Mouse (Mus musculus): ENCODE measurements around the gene Cpxm2.

DNA sequence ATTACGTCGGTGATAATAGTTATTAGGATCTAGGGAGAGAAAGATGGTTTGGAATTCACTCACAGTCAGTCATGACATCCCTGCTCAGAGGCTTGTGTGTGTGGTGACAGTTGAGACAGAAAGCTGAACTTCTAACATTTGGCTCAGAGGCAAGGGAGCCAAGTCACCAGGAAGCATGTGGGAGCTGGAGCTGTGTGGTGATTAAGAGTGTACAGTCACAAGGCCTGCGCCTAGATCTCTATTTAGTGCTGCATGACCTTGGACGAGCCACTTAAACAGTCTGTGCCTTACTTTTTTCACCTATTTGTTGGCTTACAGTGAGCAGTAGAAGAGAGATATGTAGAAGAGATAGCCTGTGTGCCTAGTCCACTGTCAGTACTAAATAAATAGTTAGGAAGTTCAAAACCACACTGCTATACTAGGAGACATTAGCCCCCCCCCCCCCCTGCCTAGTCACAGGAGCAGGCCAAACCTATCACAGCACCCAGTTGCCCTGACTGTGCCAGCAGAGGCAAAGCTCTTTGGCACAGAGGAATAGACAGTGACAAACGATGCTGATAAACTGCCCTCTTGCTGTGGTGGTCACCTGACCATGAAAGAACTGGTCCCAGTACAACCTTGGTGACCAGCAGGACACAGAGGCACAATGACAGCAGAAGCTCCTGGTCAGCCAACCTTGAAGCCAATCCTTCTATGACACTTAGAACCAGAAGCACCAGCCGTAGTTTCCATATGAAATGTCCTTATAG, 83.5 kb downstream of the Cpxm2 start:
- TF ChIP-seq POLR2A (IDR thresholded peaks at IDR 0.05; ENCODE audit: borderline replicate concordance, insufficient read depth, low read length) (no peak), CTCF (IDR thresholded peaks at IDR 0.05; ENCODE audit: borderline replicate concordance, insufficient read depth, low read depth, low read length) (no peak)

Data from cerebellum, adult 2 months (tissue).